Mouse (Mus musculus): ENCODE data around the gene Tmem26. TPM values are rescaled to one million over a fixed set of nuclear protein-coding genes. Genes with fewer than 3 reads are reported as not detected.

The Tmem26 gene
- total and polyA plus RNA-seq, 3 experiments = 0.04 TPM; not detected in 2

DNA sequence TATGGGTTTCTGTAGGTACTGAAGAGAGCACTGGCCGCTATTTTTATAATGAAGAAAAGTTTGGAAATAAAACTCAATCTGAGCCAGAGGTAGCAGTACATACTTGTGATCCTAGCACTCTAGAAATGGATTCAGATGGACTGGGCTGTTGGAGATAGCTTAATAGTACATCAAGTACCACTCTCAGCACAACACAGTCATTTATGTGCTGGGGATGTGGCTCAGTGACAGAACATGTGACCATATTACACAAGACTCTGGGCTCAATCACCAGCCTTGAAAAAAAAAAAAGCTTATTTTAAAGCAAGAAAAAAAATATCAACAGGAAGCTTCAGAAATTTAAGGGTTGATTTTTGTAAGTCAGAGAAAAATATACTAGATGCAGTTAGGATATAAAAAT, 31.0 kb upstream of the Tmem26 start:
- no peak overlapping the region for H3K27ac ChIP-seq (ENCODE audit: insufficient read depth, low read depth)
- in situ Hi-C loops (cut with MboI; ENCODE audit: low pct_ligation_motif_present, low pct_unique_long_range_greater_than_20kb, low sequenced_read_pairs) (no loop called here), dilution Hi-C loops (cut with MboI; ENCODE audit: extremely low pct_ligation_motif_present, extremely low pct_unique_long_range_greater_than_20kb, low sequenced_read_pairs) (no loop called here)
- H3K27me3 ChIP-seq (replicated peaks) = no peaks in the 10 kb centered on the region
- H3K4me1 ChIP-seq (ENCODE audit: control insufficient read depth in 1 of 2, insufficient read depth in 2 of 2) = peaks cover 2 to 3% of the 10 kb centered on the region in 2 experiments; a peak in 3 of 4 replicates
- no peak overlapping the region for H3K4me2 ChIP-seq (ENCODE audit: insufficient read depth, low read depth, poor library complexity, severe bottlenecking)
- no peaks in the 10 kb centered on the region for H3K9me3 ChIP-seq (replicated peaks; ENCODE audit: low read length)
- no peak for TF ChIP-seq POLR2AphosphoS2 (IDR thresholded peaks at IDR 0.05; ENCODE audit: low read depth, low read length)
- no peak overlapping the region for H3K9ac ChIP-seq (ENCODE audit: insufficient read depth, low read depth)
- no peaks in the 10 kb centered on the region for H3K36me3 ChIP-seq (replicated peaks in 1 of 2; ENCODE audit: control insufficient read depth in 1 of 2, insufficient read depth in 1 of 2, low read length in 1 of 2)
- DNase-seq (ENCODE audit: extremely low read depth) = no peak
- H3K4me3 ChIP-seq (replicated peaks in 1 of 3; ENCODE audit: low read depth in 2 of 3, low read length in 2 of 3, poor library complexity in 1 of 3) = no peak overlapping the region
- no peaks in the 10 kb centered on the region for H3K79me2 ChIP-seq (replicated peaks; ENCODE audit: control insufficient read depth, extremely low read depth, insufficient read depth, poor library complexity, severe bottlenecking)

DNA sequence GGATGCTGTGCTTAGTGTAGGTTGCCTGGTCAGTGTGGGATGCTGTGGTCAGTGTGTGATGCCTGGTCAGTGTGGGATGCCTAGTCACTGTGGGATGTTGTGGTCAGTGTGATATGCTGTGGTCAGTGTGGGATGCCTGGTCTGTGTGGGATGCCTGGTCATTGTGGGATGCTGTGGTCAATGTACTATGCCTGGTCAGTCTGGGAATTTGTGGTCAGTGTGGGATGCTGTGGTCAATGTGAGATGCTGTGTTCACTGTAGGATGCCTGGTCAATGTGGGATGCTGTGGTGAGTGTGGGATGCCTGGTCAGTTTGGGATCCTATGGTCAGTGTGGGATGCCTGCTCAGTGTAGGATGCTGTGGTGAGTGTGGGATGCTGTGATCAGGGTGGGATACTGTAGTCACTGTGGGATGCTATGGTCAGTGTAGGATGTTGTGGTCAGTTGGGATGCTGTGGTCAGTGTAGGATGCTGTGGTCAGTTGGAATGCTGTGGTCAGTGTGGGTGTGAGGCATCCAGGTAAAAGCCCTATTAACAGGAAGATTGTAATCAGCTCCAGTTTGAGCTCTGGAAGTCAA, 27.6 kb upstream of the Tmem26 start:
- H3K27ac ChIP-seq (ENCODE audit: insufficient read depth, low read depth) = no peak overlapping the region
- in situ Hi-C loops (cut with MboI; ENCODE audit: low pct_ligation_motif_present, low pct_unique_long_range_greater_than_20kb, low sequenced_read_pairs) (no loop called here), dilution Hi-C loops (cut with MboI; ENCODE audit: extremely low pct_ligation_motif_present, extremely low pct_unique_long_range_greater_than_20kb, low sequenced_read_pairs) (no loop called here)
- H3K79me2 ChIP-seq (replicated peaks; ENCODE audit: control insufficient read depth, extremely low read depth, insufficient read depth, poor library complexity, severe bottlenecking) = no peaks in the 10 kb centered on the region
- H3K4me1 ChIP-seq (ENCODE audit: control insufficient read depth in 1 of 2, insufficient read depth in 2 of 2) = peaks cover 2 to 3% of the 10 kb centered on the region in 2 experiments; a peak in 3 of 4 replicates
- H3K9me3 ChIP-seq (replicated peaks; ENCODE audit: low read length) = no peaks in the 10 kb centered on the region
- no peak for DNase-seq (ENCODE audit: extremely low read depth)
- H3K4me2 ChIP-seq (ENCODE audit: insufficient read depth, low read depth, poor library complexity, severe bottlenecking) = no peak overlapping the region
- no peak overlapping the region for H3K4me3 ChIP-seq (replicated peaks in 1 of 3; ENCODE audit: low read depth in 2 of 3, low read length in 2 of 3, poor library complexity in 1 of 3)
- TF ChIP-seq MAFK (IDR thresholded peaks at IDR 0.05; ENCODE audit: insufficient replicate concordance, low read length) (no peak), MAZ (IDR thresholded peaks at IDR 0.05; ENCODE audit: low read depth, low read length) (no peak), ZMIZ1 (IDR thresholded peaks at IDR 0.05; ENCODE audit: low read depth, low read length) (no peak), HCFC1 (IDR thresholded peaks at IDR 0.05; ENCODE audit: low read depth, low read length) (no peak), CHD1 (IDR thresholded peaks at IDR 0.05; ENCODE audit: low read depth, low read length) (no peak), POLR2A (IDR thresholded peaks at IDR 0.05; ENCODE audit: low read depth, low read length) (no peak), SIN3A (IDR thresholded peaks at IDR 0.05; ENCODE audit: low read length) (no peak), CHD2 (IDR thresholded peaks at IDR 0.05; ENCODE audit: low read length) (no peak), ZC3H11A (IDR thresholded peaks at IDR 0.05; ENCODE audit: low read depth, low read length) (no peak), JUND (conservative IDR thresholded peaks at IDR 0.05; ENCODE audit: low read depth, low read length) (no peak)
- no peak overlapping the region for H3K9ac ChIP-seq (ENCODE audit: insufficient read depth, low read depth)
- no peaks in the 10 kb centered on the region for H3K36me3 ChIP-seq (replicated peaks in 1 of 2; ENCODE audit: control insufficient read depth in 1 of 2, insufficient read depth in 1 of 2, low read length in 1 of 2)
- H3K27me3 ChIP-seq (replicated peaks) = no peaks in the 10 kb centered on the region

DNA sequence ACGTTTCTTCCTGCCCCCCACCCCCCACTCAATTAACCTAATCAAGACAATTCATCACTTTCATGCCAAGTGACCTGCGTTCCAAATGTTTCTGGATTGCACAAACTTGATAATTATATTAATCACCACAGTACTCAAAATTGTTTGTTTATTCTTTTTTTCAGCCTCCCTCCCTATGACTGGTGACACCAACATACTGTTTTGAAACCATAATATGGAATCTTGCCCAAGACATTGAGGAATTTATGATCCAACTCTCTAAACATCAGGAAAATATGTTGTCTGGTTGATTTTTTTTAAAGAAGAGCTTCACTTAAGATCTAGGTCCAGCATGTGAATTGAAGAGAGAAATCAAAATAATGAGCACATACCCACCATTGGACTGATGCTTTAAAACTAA, 19.2 kb upstream of the Tmem26 start:
- H3K9ac ChIP-seq (ENCODE audit: insufficient read depth, low read depth) = no peak overlapping the region
- H3K9me3 ChIP-seq (replicated peaks; ENCODE audit: low read length) = no peaks in the 10 kb centered on the region
- DNase-seq (ENCODE audit: extremely low read depth) = no peak
- no peaks in the 10 kb centered on the region for H3K36me3 ChIP-seq (replicated peaks in 1 of 2; ENCODE audit: control insufficient read depth in 1 of 2, insufficient read depth in 1 of 2, low read length in 1 of 2)
- H3K4me2 ChIP-seq (ENCODE audit: insufficient read depth, low read depth, poor library complexity, severe bottlenecking) = no peak overlapping the region
- H3K4me3 ChIP-seq (replicated peaks in 1 of 3; ENCODE audit: low read depth in 2 of 3, low read length in 2 of 3, poor library complexity in 1 of 3) = no peak overlapping the region
- H3K79me2 ChIP-seq (replicated peaks; ENCODE audit: control insufficient read depth, extremely low read depth, insufficient read depth, poor library complexity, severe bottlenecking) = no peaks in the 10 kb centered on the region
- dilution Hi-C loops (cut with MboI; ENCODE audit: extremely low pct_ligation_motif_present, extremely low pct_unique_long_range_greater_than_20kb, low sequenced_read_pairs) (no loop called here), in situ Hi-C loops (cut with MboI; ENCODE audit: low pct_ligation_motif_present, low pct_unique_long_range_greater_than_20kb, low sequenced_read_pairs) (no loop called here)
- H3K27ac ChIP-seq (ENCODE audit: insufficient read depth, low read depth) = no peak overlapping the region
- H3K4me1 ChIP-seq (ENCODE audit: control insufficient read depth in 1 of 2, insufficient read depth in 2 of 2) = peaks cover 0 to 3% of the 10 kb centered on the region in 2 experiments; a peak in 1 of 4 replicates
- TF ChIP-seq ETS1 (conservative IDR thresholded peaks at IDR 0.05; ENCODE audit: low read depth, low read length) (no peak), RCOR1 (conservative IDR thresholded peaks at IDR 0.05; ENCODE audit: low read depth, low read length) (no peak)
- no peaks in the 10 kb centered on the region for H3K27me3 ChIP-seq (replicated peaks)

Measured in CH12.LX (cell line).